Mouse (Mus musculus) forebrain, embryonic 10.5 days (tissue): Measurements from ENCODE around the gene Slc16a7. TPM values are rescaled to one million over a fixed set of nuclear protein-coding genes. Genes with fewer than 3 reads are reported as not detected.

Experiments
- DNase-seq: peaks from one replicate; pipeline ENCODE4 v3.0.0-alpha.2; 2017; ENCODE audit warnings: low spot score; ENCODE audit errors: extremely low spot score
- H3K27ac ChIP-seq: fragments of 300-500 bp; sonication (generic); 2 replicates; pipeline ENCODE4 v1.5.1; 2016; ENCODE audit warnings: mild to moderate bottlenecking
- H3K27me3 ChIP-seq: fragments of 300-500 bp; sonication (generic); 2 replicates; pipeline ENCODE4 v1.6.1; 2016; ENCODE audit warnings: mild to moderate bottlenecking; ENCODE audit not compliant: poor library complexity, severe bottlenecking
- H3K36me3 ChIP-seq: fragments of 300-500 bp; sonication (generic); replicated peaks from 2 replicates; pipeline ENCODE4 v1.6.1; 2016; ENCODE audit warnings: mild to moderate bottlenecking, moderate library complexity
- H3K4me1 ChIP-seq: fragments of 300-500 bp; sonication (generic); 2 replicates; pipeline ENCODE4 v1.6.1; 2016
- H3K4me3 ChIP-seq: fragments of 300-500 bp; sonication (generic); 2 replicates; pipeline ENCODE4 v1.5.1; 2016; ENCODE audit warnings: mild to moderate bottlenecking, moderate library complexity
- H3K9me3 ChIP-seq: fragments of 300-500 bp; sonication (generic); 2 replicates; pipeline ENCODE4 v1.6.1; 2016; ENCODE audit warnings: mild to moderate bottlenecking, moderate library complexity
- WGBS: fragments of 180-500 bp; shearing (Covaris S2); methylation state at CpG from one replicate; pipeline ENCODE4 v1.1.7; 2016; 5-methylcytosine and 5-hydroxymethylcytosine counted together
- polyA plus RNA-seq: library from polyadenylated mRNA; unstranded; fragments of >200 nt; fragmentation: Nextera tagmentation; extraction: Ambion mirVana; gene quantifications from 2 replicates; pipeline ENCODE4 v1.2.1, GENCODE M21; 2016

Gene Slc16a7
- polyA plus RNA-seq, 1 experiment from 2014 or later: 2.4 TPM

DNA sequence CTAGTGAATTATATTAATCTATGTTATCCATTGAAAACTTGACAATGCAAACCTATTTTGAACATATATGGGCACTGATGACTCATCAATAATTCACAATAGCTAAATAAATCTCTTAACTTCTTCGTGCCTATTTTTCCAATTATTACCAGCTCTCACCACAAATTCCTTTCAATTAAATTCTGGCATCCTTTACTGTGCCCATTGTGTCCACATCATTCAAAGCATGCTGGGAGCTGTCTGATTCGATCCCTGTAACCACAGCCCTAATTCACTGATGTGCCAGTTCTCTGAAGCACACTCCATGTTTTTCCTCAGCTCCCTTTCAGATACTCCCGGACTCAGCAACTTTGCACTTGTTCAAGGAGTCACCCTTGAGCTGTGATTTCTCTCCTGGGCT lies 41.1 kb downstream of the Slc16a7 start:
- Histone ChIP-seq H3K27ac (no peak overlapping the region), H3K27me3 (no peaks in the 10 kb centered on the region), H3K36me3 (no peaks in the 10 kb centered on the region), H3K4me1 (no peaks in the 10 kb centered on the region), H3K9me3 (no peaks in the 10 kb centered on the region), H3K4me3 (no peak overlapping the region)
- no peak for DNase-seq
- WGBS: 85% methylated on average over 3 of the region's 3 CpGs

DNA sequence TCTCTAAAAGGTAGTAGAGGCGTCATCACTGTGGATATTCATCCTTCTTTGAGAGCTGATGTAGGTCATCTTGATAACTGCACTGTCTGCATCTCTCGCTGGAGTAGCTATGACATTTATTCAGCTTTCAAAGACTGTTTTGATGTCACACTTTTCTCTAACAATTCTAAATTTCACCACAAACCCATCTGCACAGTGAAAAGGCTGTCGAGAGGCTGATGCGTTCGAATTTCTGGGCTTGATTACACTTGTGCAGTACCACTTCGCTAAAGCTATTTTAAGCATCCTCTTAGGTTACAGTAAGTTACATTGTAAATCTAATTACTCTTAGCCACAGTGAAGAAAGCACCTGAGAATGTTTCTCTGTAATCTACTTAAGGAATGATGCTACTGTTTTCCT lies 42.1 kb downstream of the Slc16a7 start:
- no peaks in the 10 kb centered on the region for H3K36me3 ChIP-seq
- no peak for DNase-seq
- no peaks in the 10 kb centered on the region for H3K27me3 ChIP-seq
- no peaks in the 10 kb centered on the region for H3K4me1 ChIP-seq
- H3K4me3 ChIP-seq: no peak overlapping the region
- no peak overlapping the region for H3K27ac ChIP-seq
- no peaks in the 10 kb centered on the region for H3K9me3 ChIP-seq
- 93% methylated on average over 6 of the region's 6 CpGs for WGBS

DNA sequence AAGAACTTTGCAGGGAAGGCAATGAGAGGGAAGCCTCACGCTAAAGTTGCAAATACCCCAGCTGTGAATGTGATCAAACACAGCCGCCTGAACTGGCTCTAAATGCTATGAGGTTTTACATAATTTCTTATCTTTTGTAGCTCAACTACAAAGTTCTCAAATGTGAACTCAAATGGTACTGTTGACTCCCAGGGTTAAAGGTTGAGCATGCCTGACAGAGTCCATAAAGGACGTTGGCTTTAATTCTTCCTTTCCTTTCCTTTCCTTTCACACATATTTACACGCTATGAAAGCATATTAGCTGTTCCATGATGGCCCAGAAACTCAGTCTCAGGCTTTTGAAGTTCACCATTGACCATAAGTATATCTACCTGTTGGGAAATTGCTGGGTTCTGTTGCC lies 42.9 kb downstream of the Slc16a7 start:
- Histone ChIP-seq H3K9me3 (no peaks in the 10 kb centered on the region), H3K4me1 (no peaks in the 10 kb centered on the region), H3K4me3 (no peak overlapping the region), H3K36me3 (no peaks in the 10 kb centered on the region), H3K27me3 (no peaks in the 10 kb centered on the region), H3K27ac (no peak overlapping the region)
- WGBS: 79% methylated on average over 4 of the region's 4 CpGs
- no peak for DNase-seq

DNA sequence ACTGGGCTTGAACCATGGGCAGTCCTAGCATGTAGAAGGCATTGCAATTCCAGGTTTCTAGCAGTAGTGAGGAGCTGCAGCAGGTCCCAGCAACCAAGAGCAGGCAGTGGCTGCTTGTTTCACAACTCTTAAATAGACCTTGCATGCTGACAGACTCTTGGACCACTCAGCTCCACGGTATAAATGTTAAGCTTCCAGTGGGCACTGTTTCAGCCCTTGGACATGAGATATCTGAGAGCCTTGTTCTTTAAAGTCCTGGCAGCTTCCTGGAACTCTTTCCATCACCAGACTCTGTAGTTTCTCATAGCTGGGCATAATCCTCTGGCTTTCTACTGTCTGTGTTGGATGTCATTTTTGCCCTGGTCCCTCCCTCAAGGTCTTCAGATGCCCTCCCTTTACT lies 43.7 kb downstream of the Slc16a7 start:
- Histone ChIP-seq H3K36me3 (no peaks in the 10 kb centered on the region), H3K9me3 (no peaks in the 10 kb centered on the region), H3K27me3 (no peaks in the 10 kb centered on the region), H3K4me1 (no peaks in the 10 kb centered on the region), H3K4me3 (no peak overlapping the region), H3K27ac (no peak overlapping the region)
- 86% methylated on average over 1 of the region's 1 CpGs for WGBS
- no peak for DNase-seq

DNA sequence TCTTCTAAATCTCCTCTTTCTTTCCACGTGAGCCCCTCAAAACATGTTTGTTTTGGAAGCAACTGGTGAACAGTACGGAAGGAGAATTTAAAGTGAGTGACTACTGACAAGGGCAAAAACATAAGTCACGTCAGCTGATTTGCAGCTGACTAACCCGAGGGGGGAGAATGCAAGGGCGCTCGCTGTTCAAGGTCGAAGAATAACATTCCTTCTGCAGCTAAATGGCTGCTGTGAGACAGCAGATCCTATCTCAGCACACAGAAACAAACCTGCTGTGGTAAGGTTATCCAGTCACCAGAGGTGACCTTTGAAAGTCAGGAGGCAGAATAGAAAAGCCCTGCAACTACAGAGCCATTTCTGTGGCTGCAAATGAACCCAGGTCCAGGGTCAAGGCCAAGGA lies 47.1 kb downstream of the Slc16a7 start:
- no peaks in the 10 kb centered on the region for H3K36me3 ChIP-seq
- no peaks in the 10 kb centered on the region for H3K27me3 ChIP-seq
- no peaks in the 10 kb centered on the region for H3K9me3 ChIP-seq
- H3K4me3 ChIP-seq: no peak overlapping the region
- 90% methylated on average over 7 of the region's 7 CpGs for WGBS
- H3K4me1 ChIP-seq: peaks cover 5% of the 10 kb centered on the region; the same call in 1 of the 2 replicates
- H3K27ac ChIP-seq: no peak overlapping the region
- DNase-seq: no peak

DNA sequence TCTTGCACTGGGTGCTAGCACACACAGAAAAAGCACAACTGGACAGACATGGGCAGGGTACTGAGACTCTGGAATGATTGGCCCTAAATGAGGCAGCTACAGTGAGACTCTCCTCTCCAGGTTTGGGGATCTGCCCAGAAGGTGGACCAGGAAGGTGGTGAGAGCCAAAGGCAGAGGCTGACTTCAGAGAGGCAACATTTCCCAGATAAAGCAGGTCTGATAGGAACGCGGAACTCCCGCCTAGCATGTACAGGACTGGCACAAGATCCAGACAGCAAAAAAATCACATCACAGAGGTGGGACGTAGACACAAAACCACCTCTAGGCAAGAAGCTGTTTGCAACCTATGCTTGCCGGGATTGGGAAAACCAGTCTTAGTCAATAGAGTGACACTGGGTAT lies 55.5 kb downstream of the Slc16a7 start:
- no peak overlapping the region for H3K4me3 ChIP-seq
- no peaks in the 10 kb centered on the region for H3K27me3 ChIP-seq
- no peak overlapping the region for H3K27ac ChIP-seq
- H3K36me3 ChIP-seq: no peaks in the 10 kb centered on the region
- no peak for DNase-seq
- peaks cover 9% of the 10 kb centered on the region for H3K4me1 ChIP-seq
- H3K9me3 ChIP-seq: no peaks in the 10 kb centered on the region
- WGBS: 96% methylated on average over 5 of the region's 5 CpGs

DNA sequence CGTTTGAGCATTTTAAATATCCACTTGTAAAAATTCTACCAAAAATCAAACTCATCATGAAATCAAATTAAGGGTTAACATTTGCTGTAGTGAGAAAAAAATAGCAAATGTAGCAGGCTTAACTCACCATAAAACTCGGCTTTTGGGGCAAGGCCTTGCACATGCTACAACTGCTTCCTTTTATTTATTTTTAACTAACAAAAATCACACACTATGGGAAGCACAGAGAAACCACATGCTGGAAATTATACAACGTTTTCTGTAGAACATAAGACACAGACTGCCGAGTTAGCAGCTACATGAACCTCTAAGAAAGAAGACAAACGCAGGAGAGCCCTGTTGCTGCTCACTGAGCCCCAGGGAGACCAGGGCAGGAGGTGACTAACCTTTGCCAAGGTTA lies 57.9 kb downstream of the Slc16a7 start:
- 76% methylated on average over 5 of the region's 5 CpGs for WGBS
- Histone ChIP-seq H3K27ac (no peak overlapping the region), H3K4me3 (no peak overlapping the region), H3K9me3 (no peaks in the 10 kb centered on the region), H3K4me1 (peaks cover 12% of the 10 kb centered on the region), H3K36me3 (no peaks in the 10 kb centered on the region), H3K27me3 (no peaks in the 10 kb centered on the region)
- no peak for DNase-seq

DNA sequence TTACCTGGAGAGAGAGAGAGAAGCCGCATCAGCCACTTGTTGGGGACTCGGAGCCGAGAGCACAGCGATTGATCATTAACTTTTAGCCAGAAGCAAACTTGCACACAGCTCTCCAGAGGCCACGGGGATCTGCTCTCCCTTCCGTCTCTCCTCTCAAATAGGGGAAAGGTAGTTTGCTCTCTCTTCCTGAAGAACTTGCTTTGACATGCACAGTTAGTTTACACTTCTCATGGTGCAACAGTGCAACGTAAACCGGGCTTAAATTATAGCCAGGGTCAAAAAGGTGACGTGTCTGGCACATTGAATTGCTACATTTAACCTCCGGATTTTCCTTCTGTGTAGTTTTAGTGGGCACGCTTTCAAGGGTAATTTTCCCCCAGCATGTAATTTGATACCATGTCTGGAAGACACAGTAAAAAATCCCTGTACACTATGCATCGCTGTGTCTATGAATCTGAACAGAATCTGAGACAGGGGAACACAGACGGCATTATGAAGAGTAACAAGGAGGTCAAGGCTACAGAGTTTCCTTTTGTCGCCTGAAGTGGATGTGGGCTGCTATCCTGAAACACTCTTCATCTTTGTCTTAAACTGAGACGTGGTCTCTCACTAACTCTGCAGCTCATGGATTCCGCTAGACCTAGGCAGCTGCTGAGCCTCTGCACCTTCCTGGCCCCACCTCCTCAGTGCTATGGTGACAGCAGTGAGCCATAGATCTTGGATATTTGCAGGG lies 60.8 kb downstream of the Slc16a7 start:
- no peaks in the 10 kb centered on the region for H3K27me3 ChIP-seq
- no peak overlapping the region for H3K27ac ChIP-seq
- no peaks in the 10 kb centered on the region for H3K36me3 ChIP-seq
- no peak for DNase-seq
- 61% methylated on average over 16 of the region's 16 CpGs for WGBS
- H3K4me1 ChIP-seq: peaks cover 12% of the 10 kb centered on the region
- no peak overlapping the region for H3K4me3 ChIP-seq
- no peaks in the 10 kb centered on the region for H3K9me3 ChIP-seq

DNA sequence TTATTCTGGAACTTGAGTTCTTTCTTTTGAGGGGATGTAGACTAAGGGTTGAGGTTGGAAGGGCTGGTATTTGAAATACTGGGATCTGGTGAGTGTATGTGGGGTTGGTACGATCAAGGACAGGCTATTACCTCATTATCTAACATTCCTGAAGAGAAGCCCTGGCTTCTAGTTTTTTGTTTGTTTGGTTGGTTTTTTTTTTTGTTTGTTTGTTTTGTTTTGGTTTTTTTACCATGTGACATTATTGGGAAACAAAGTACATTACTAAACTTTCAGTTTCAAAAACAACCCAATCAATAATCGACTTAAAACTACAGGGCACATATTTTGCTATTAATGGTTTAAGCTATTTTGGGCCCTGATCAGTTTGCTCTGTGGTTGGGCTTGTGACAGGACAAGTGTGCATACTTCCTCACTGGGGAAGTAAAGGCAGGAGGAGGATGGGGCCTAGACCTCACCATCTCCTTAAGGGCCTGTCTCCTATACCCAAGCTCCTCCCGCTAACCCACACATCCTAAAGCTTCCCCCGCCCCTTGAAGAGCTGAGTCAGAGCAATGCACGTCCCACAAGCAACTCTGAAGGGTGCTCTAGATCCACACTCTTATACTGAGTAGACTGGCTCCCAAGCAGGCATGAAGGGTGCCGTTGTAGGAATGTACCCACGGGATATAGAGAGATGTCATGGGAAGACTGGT lies 64.2 kb downstream of the Slc16a7 start:
- WGBS: 90% methylated on average over 7 of the region's 7 CpGs
- H3K27ac ChIP-seq: no peak overlapping the region
- no peaks in the 10 kb centered on the region for H3K9me3 ChIP-seq
- DNase-seq: no peak
- peaks cover 12% of the 10 kb centered on the region for H3K4me1 ChIP-seq
- no peaks in the 10 kb centered on the region for H3K27me3 ChIP-seq
- H3K36me3 ChIP-seq: no peaks in the 10 kb centered on the region
- no peak overlapping the region for H3K4me3 ChIP-seq

DNA sequence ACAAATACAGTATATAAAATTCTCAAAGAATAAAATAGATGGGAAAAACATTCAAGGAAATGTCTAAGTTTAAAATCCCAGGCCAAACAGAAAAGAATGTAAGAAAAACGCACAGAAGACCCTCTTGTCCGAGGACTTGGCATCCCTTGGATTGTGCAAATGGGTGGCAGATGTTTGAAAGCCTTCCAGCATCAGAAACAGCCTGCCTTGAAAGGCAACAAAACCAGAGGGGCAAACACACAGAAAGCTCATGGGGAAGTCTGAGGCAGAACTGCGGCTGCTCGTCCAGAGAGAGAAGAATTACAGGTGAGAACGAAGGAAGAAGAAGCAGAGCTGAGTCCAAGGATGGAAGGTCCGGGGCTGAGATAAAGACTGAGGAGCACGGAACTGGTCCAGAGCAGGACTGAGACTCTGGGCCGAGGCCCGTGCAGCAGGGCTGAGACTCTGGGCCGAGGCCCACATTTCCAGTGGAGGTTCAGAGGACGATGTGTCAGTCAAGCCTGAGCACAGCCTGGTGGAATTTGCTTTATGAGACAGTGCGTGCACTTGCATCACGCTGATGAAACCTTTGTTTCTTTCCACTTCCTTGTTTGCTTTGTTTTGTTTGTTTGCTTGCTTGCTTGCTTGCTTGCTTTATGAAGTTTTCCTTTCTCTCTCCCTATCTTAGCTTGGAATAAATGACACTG lies 65.0 kb downstream of the Slc16a7 start:
- H3K9me3 ChIP-seq: no peaks in the 10 kb centered on the region
- no peak for DNase-seq
- peaks cover 12% of the 10 kb centered on the region for H3K4me1 ChIP-seq
- H3K36me3 ChIP-seq: no peaks in the 10 kb centered on the region
- H3K4me3 ChIP-seq: no peak overlapping the region
- H3K27ac ChIP-seq: no peak overlapping the region
- 89% methylated on average over 13 of the region's 13 CpGs for WGBS
- no peaks in the 10 kb centered on the region for H3K27me3 ChIP-seq

DNA sequence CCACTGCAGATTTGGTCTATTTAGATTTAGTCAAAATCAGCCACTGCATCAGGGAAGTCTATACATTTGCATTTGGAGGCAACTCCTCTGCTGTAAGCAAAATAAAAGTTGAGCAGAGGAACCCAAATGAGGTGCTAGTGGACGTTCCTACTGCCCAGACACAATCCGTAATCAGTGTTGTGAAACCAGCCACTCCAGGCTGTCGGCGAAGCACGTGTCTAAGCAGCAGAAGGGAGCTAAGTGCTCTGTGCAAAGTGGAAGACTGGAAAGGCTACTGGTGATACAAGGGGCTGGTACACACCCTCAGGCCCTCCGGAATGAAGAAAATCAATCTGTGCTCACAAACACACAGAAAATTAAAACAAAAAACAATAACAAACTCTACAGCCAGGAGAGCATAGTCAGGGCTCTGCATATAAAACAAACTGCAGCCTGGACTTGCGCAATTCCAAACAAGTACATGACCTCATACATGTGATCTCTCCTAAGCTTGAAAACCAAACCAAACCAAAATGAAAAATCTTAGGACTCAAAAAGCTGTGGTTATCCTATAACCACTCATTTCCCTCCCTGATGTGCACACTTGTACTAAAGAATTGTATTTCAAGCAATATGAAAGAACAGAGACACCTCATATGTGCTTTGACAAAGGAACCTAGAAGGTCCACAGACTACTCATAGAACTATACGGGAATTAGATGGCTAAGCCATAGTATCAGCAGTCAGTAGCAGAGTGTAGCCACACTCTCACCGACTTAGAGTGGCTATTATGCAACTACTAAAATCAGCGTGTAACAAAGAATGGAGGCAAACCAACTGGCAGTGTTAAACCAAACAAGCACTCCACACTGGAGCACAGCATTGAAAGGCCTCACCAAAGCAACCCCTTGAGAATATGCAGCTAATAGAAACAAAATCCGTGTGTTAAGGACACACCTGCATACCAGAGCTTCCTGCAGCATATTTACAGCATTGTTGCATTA lies 67.5 kb downstream of the Slc16a7 start:
- Histone ChIP-seq H3K27me3 (no peaks in the 10 kb centered on the region), H3K4me1 (no peaks in the 10 kb centered on the region), H3K27ac (no peak overlapping the region), H3K9me3 (no peaks in the 10 kb centered on the region), H3K4me3 (no peak overlapping the region), H3K36me3 (no peaks in the 10 kb centered on the region)
- DNase-seq: no peak
- WGBS: 86% methylated on average over 11 of the region's 11 CpGs

DNA sequence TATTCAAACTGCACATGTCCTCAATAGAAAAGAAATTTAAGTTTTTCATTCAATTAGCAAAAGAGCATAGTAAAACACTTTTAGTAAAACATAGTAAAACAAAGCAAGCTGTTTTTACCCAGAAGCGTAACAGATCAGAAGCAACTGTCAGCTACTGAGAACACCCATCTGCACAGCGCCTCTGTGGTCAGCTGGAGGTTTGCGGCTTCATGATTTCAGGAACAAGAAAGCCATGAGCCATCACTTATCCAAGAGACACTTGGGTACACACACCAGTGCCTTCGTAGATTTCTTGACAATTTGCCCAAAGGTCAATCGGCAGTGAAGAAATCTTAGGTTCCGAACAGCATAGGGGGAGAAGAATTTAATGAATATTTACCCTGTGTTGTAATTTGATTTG lies 71.9 kb downstream of the Slc16a7 start:
- H3K9me3 ChIP-seq: no peaks in the 10 kb centered on the region
- H3K4me3 ChIP-seq: no peak overlapping the region
- 85% methylated on average over 6 of the region's 6 CpGs for WGBS
- DNase-seq: no peak
- no peaks in the 10 kb centered on the region for H3K4me1 ChIP-seq
- no peaks in the 10 kb centered on the region for H3K36me3 ChIP-seq
- no peak overlapping the region for H3K27ac ChIP-seq
- H3K27me3 ChIP-seq: no peaks in the 10 kb centered on the region
